Mouse (Mus musculus): ENCODE measurements around the gene Tmtc2.

DNA sequence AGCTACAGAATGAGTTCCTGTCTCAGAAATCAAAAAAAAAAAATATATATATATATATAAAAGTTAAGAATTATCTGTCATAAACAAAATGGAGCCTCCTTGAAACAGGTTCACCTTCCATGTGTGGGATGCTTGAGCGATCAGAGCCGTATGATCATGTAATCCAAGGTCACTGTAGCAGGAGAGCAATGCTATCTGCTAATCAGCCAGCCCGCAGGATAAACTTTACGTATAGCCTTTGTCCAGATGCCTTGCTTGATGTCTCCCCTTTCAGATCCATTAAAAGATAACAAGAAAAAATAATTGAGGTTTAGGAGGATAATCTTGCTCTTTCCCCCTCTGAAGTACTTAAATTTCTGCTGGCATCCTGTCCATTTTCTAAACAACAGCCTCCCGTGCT lies 374.7 kb downstream of the Tmtc2 start:
- no peak for TF ChIP-seq POLR2A (IDR thresholded peaks at IDR 0.05; ENCODE audit: low read depth, low read length)
- no peak for TF ChIP-seq CTCF (IDR thresholded peaks at IDR 0.05; ENCODE audit: extremely low read depth, insufficient read length, insufficient replicate concordance, low read depth, low read length)

Data from small intestine, adult 2 months (tissue).